Mouse (Mus musculus) liver, embryonic 15.5 days (tissue): ENCODE results near the gene Fance. TPM values are rescaled to one million over a fixed set of nuclear protein-coding genes. Genes with fewer than 3 reads are reported as not detected.

Experiments used
- ATAC-seq: fragments of 200-750 bp; cut with Nextera tagmentation; 2 replicates; pipeline ENCODE4 v1.8.0; 2017; ENCODE audit warnings: moderate number of reproducible peaks, mild to moderate bottlenecking, moderate library complexity; ENCODE audit not compliant: insufficient read depth
- H3K27ac ChIP-seq: fragments of 300-500 bp; sonication (generic); replicated peaks from 2 replicates; pipeline ENCODE4 v1.5.1; 2015; ENCODE audit warnings: mild to moderate bottlenecking, inconsistent platforms
- H3K27me3 ChIP-seq: fragments of 300-500 bp; sonication (generic); 2 replicates; pipeline ENCODE4 v1.6.1; 2015; ENCODE audit warnings: mild to moderate bottlenecking, inconsistent platforms
- H3K36me3 ChIP-seq: fragments of 300-500 bp; sonication (generic); replicated peaks from 2 replicates; pipeline ENCODE4 v1.6.1; 2015; ENCODE audit warnings: moderate library complexity, mild to moderate bottlenecking, inconsistent platforms
- H3K4me1 ChIP-seq: fragments of 300-500 bp; sonication (generic); replicated peaks from 2 replicates; pipeline ENCODE4 v1.6.1; 2015; ENCODE audit warnings: inconsistent platforms
- H3K4me2 ChIP-seq: fragments of 300-500 bp; sonication (generic); 2 replicates; pipeline ENCODE4 v1.6.1; 2015; ENCODE audit warnings: moderate library complexity, mild to moderate bottlenecking, inconsistent platforms
- H3K4me3 ChIP-seq: fragments of 300-500 bp; sonication (generic); replicated peaks from 2 replicates; pipeline ENCODE4 v1.5.1; 2015; ENCODE audit warnings: mild to moderate bottlenecking, inconsistent platforms
- H3K9ac ChIP-seq: fragments of 300-500 bp; sonication (generic); 2 replicates; pipeline ENCODE4 v1.6.1; 2015; ENCODE audit warnings: moderate library complexity, mild to moderate bottlenecking, inconsistent platforms
- H3K9me3 ChIP-seq: fragments of 300-500 bp; sonication (generic); replicated peaks from 2 replicates; pipeline ENCODE4 v1.6.1; 2016; ENCODE audit warnings: inconsistent platforms
- WGBS: fragments of 180-500 bp; shearing (Covaris S2); methylation state at CpG from one replicate; pipeline ENCODE4 v1.1.7; 2015; ENCODE audit warnings: mixed read lengths; ENCODE audit not compliant: insufficient replicate concordance; 5-methylcytosine and 5-hydroxymethylcytosine counted together
- polyA plus RNA-seq: library from polyadenylated mRNA; unstranded; fragments of >200 nt; fragmentation: Nextera tagmentation; extraction: Ambion mirVana; gene quantifications from 2 replicates; pipeline ENCODE4 v1.2.1, GENCODE M21; 2015

Fance gene
- polyA plus RNA-seq, 1 experiment from 2014 or later, result 9.4 TPM

GRCm38 (mm10) chr17:28335267-28335666, 21.9 kb downstream of the Fance start:
- 60% methylated on average over 10 of the region's 10 CpGs for WGBS
- H3K27ac ChIP-seq, result no peak overlapping the region
- no peak overlapping the region for H3K4me3 ChIP-seq
- H3K4me1 ChIP-seq, result peaks cover 18% of the 10 kb centered on the region
- no peaks in the 10 kb centered on the region for H3K9me3 ChIP-seq
- peaks cover 22% of the 10 kb centered on the region for H3K36me3 ChIP-seq
- H3K9ac ChIP-seq, result no peak overlapping the region
- peaks cover 12% of the 10 kb centered on the region for H3K27me3 ChIP-seq
- no peak for ATAC-seq
- no peak overlapping the region for H3K4me2 ChIP-seq

GRCm38 (mm10) chr17:28337547-28337946, 24.2 kb downstream of the Fance start:
- H3K27ac ChIP-seq, result no peak overlapping the region
- H3K4me2 ChIP-seq, result no peak overlapping the region
- no peaks in the 10 kb centered on the region for H3K9me3 ChIP-seq
- no peak overlapping the region for H3K4me3 ChIP-seq
- H3K4me1 ChIP-seq, result peaks cover 24% of the 10 kb centered on the region
- ATAC-seq, result no peak
- no peak overlapping the region for H3K9ac ChIP-seq
- H3K27me3 ChIP-seq, result peaks cover 16% of the 10 kb centered on the region
- 0 out of 2 replicates have a peak, but pooled peaks cover 7% of the 10 kb centered on the region for H3K36me3 ChIP-seq
- 70% methylated on average over 7 of the region's 7 CpGs for WGBS

GRCm38 (mm10) chr17:28340578-28340977, 27.3 kb downstream of the Fance start:
- H3K4me1 ChIP-seq, result peaks cover 22% of the 10 kb centered on the region
- 54% methylated on average over 7 of the region's 7 CpGs for WGBS
- no peak for ATAC-seq

GRCm38 (mm10) chr17:28341091-28341490, 27.8 kb downstream of the Fance start:
- WGBS, result 8% methylated on average over 26 of the region's 26 CpGs
- no peak overlapping the region for H3K27ac ChIP-seq
- H3K36me3 ChIP-seq, result 0 out of 2 replicates have a peak, but pooled peaks cover 7% of the 10 kb centered on the region
- ATAC-seq, result peak; percentile 69
- no peaks in the 10 kb centered on the region for H3K9me3 ChIP-seq
- peaks cover 27% of the 10 kb centered on the region for H3K4me1 ChIP-seq
- peak overlapping the region; percentile 55 for H3K4me2 ChIP-seq
- H3K9ac ChIP-seq, result no peak overlapping the region
- peaks cover 32% of the 10 kb centered on the region for H3K27me3 ChIP-seq
- no peak overlapping the region; the same call in 1 of the 2 replicates for H3K4me3 ChIP-seq

More at GRCm38 (mm10) chr17:28340578-28340977, 27.3 kb downstream of the Fance start:
- Histone ChIP-seq H3K9me3 (no peaks in the 10 kb centered on the region), H3K27ac (no peak overlapping the region), H3K36me3 (0 out of 2 replicates have a peak, but pooled peaks cover 7% of the 10 kb centered on the region), H3K9ac (no peak overlapping the region), H3K27me3 (peaks cover 27% of the 10 kb centered on the region), H3K4me2 (peak overlapping the region; percentile 55), H3K4me3 (no peak overlapping the region)

GRCm38 (mm10) chr17:28344050-28344607, 30.8 kb downstream of the Fance start:
- Histone ChIP-seq H3K27me3 (peaks cover 61% of the 10 kb centered on the region), H3K27ac (no peak overlapping the region), H3K4me2 (no peak overlapping the region), H3K9me3 (no peaks in the 10 kb centered on the region), H3K4me1 (peaks cover 39% of the 10 kb centered on the region), H3K4me3 (no peak overlapping the region), H3K9ac (no peak overlapping the region), H3K36me3 (0 out of 2 replicates have a peak, but pooled peaks cover 7% of the 10 kb centered on the region)
- ATAC-seq, result no peak
- 37% methylated on average over 4 of the region's 4 CpGs for WGBS

- H3K36me3 ChIP-seq, result 0 out of 2 replicates have a peak, but pooled peaks cover 6% of the 10 kb centered on the region
- no peak for ATAC-seq
- no peak overlapping the region for H3K4me3 ChIP-seq
- H3K4me1 ChIP-seq, result peaks cover 45% of the 10 kb centered on the region
- H3K9me3 ChIP-seq, result no peaks in the 10 kb centered on the region
- H3K27me3 ChIP-seq, result peaks cover 67% of the 10 kb centered on the region
- 60% methylated on average over 3 of the region's 3 CpGs for WGBS
- H3K4me2 ChIP-seq, result no peak overlapping the region
- no peak overlapping the region for H3K9ac ChIP-seq
- H3K27ac ChIP-seq, result no peak overlapping the region
These were observed 31.4 kb downstream of the Fance start for GRCm38 (mm10) chr17:28344670-28345069.

- no peak overlapping the region for H3K4me2 ChIP-seq
- no peak overlapping the region for H3K4me3 ChIP-seq
- H3K36me3 ChIP-seq, result no peaks in the 10 kb centered on the region
- WGBS, result 24% methylated on average over 8 of the region's 8 CpGs
- no peak overlapping the region for H3K9ac ChIP-seq
- H3K27me3 ChIP-seq, result peaks cover 73% of the 10 kb centered on the region
- no peak overlapping the region for H3K27ac ChIP-seq
- peaks cover 51% of the 10 kb centered on the region for H3K4me1 ChIP-seq
- no peak for ATAC-seq
- H3K9me3 ChIP-seq, result no peaks in the 10 kb centered on the region
These were observed 32.0 kb downstream of the Fance start for GRCm38 (mm10) chr17:28345271-28345721.

GRCm38 (mm10) chr17:28345882-28346281, 32.6 kb downstream of the Fance start:
- peaks cover 79% of the 10 kb centered on the region for H3K27me3 ChIP-seq
- H3K9ac ChIP-seq, result no peak overlapping the region
- ATAC-seq, result no peak
- H3K4me1 ChIP-seq, result peaks cover 52% of the 10 kb centered on the region
- no peaks in the 10 kb centered on the region for H3K36me3 ChIP-seq
- H3K9me3 ChIP-seq, result no peaks in the 10 kb centered on the region
- no peak overlapping the region for H3K4me2 ChIP-seq
- no peak overlapping the region for H3K27ac ChIP-seq
- 22% methylated on average over 10 of the region's 10 CpGs for WGBS
- no peak overlapping the region for H3K4me3 ChIP-seq

- H3K9me3 ChIP-seq, result no peaks in the 10 kb centered on the region
- H3K4me2 ChIP-seq, result no peak overlapping the region
- peaks cover 56% of the 10 kb centered on the region for H3K4me1 ChIP-seq
- WGBS, result 63% methylated on average over 10 of the region's 10 CpGs
- H3K27ac ChIP-seq, result no peak overlapping the region
- no peak overlapping the region for H3K9ac ChIP-seq
- no peak for ATAC-seq
- H3K36me3 ChIP-seq, result no peaks in the 10 kb centered on the region
- H3K27me3 ChIP-seq, result peaks cover 89% of the 10 kb centered on the region
- no peak overlapping the region for H3K4me3 ChIP-seq
These were observed 34.0 kb downstream of the Fance start for GRCm38 (mm10) chr17:28347327-28347726.

GRCm38 (mm10) chr17:28348211-28348610, 34.9 kb downstream of the Fance start:
- Histone ChIP-seq H3K27me3 (peaks cover 92% of the 10 kb centered on the region), H3K36me3 (no peaks in the 10 kb centered on the region), H3K4me3 (no peak overlapping the region), H3K9ac (no peak overlapping the region), H3K9me3 (no peaks in the 10 kb centered on the region), H3K27ac (no peak overlapping the region), H3K4me1 (peaks cover 65% of the 10 kb centered on the region), H3K4me2 (no peak overlapping the region)
- WGBS, result 45% methylated on average over 6 of the region's 6 CpGs
- no peak for ATAC-seq

GRCm38 (mm10) chr17:28349264-28349880, 36.1 kb downstream of the Fance start:
- WGBS, result 33% methylated on average over 13 of the region's 13 CpGs
- Histone ChIP-seq H3K9ac (peak overlapping the region; percentile 55; the same call in 1 of the 2 replicates), H3K4me2 (peak overlapping the region; percentile 93), H3K4me3 (peak overlapping the region; percentile 65), H3K9me3 (no peaks in the 10 kb centered on the region), H3K27ac (no peak overlapping the region; the same call in 1 of the 2 replicates), H3K27me3 (peaks cover 90% of the 10 kb centered on the region), H3K4me1 (peaks cover 66% of the 10 kb centered on the region), H3K36me3 (no peaks in the 10 kb centered on the region)
- ATAC-seq, result no peak
